Mouse (Mus musculus): Measurements from ENCODE around the gene Tktl2.

- TF ChIP-seq POLR2A (IDR thresholded peaks at IDR 0.05; ENCODE audit: low read depth, low read length) (no peak), CTCF (IDR thresholded peaks at IDR 0.05; ENCODE audit: borderline replicate concordance, insufficient read depth, low read length) (no peak)
Measured at GRCm38 (mm10) chr8:66469821-66470220, 41.7 kb upstream of the Tktl2 start.
